ENCODE assay signal across 8 mouse cellular contexts in genomic region chr11:106255174-106255573, GRCm38 (mm10). TPM values are rescaled to one million over a fixed set of nuclear protein-coding genes. Genes with fewer than 3 reads are reported as not detected.
DNase-seq lines count a peak whose midpoint lies in the region; ATAC-seq and TF ChIP-seq lines count a peak whose summit lies in the region.

No protein-coding gene starts in this region.

- intact Hi-C loops in heart, postnatal 36 days (cut with DNase I), result no loop called here

- TF ChIP-seq CTCF in E14TG2a.4 (conservative IDR thresholded peaks at IDR 0.05; ENCODE audit: low read length), result no peak

- H3K36me3 ChIP-seq in heart, embryonic 10.5 days, result peaks cover 70% of the 10 kb centered on the region
- peaks cover 77% of the 10 kb centered on the region for H3K36me3 ChIP-seq in E14TG2a.4 (ENCODE audit: insufficient read depth, low read length)
- peaks cover 80% of the 10 kb centered on the region for H3K36me3 ChIP-seq in forebrain, embryonic 10.5 days (replicated peaks)
- peaks cover 58% of the 10 kb centered on the region for H3K36me3 ChIP-seq in limb, embryonic 15.5 days
- H3K36me3 ChIP-seq in stomach, embryonic 15.5 days, result peaks cover 39% of the 10 kb centered on the region

- H3K27me3 ChIP-seq in heart, embryonic 10.5 days (ENCODE audit: insufficient read depth, poor library complexity, severe bottlenecking), result no peaks in the 10 kb centered on the region
- no peaks in the 10 kb centered on the region for H3K27me3 ChIP-seq in E14TG2a.4 (ENCODE audit: insufficient read depth, low read length)
- no peaks in the 10 kb centered on the region for H3K27me3 ChIP-seq in forebrain, embryonic 10.5 days (ENCODE audit: poor library complexity, severe bottlenecking)
- H3K27me3 ChIP-seq in limb, embryonic 15.5 days, result no peaks in the 10 kb centered on the region
- H3K27me3 ChIP-seq in stomach, embryonic 15.5 days (replicated peaks), result no peaks in the 10 kb centered on the region

- DNase-seq in heart, embryonic 10.5 days (ENCODE audit: low spot score), result peak; percentile 77
- DNase-seq in heart, postnatal 36 days, result no peak
- no peak for DNase-seq in forebrain, embryonic 10.5 days (ENCODE audit: extremely low spot score, low spot score)
- DNase-seq in thymus, postnatal 25 days, result no peak
- DNase-seq in kidney, adult 9 months, result no peak

- WGBS in heart, embryonic 10.5 days, result 4% methylated on average over 22 of the region's 22 CpGs
- WGBS in forebrain, embryonic 10.5 days, result 3% methylated on average over 22 of the region's 22 CpGs
- WGBS in limb, embryonic 15.5 days, result 3% methylated on average over 22 of the region's 22 CpGs
- 2% methylated on average over 22 of the region's 22 CpGs for WGBS in stomach, embryonic 15.5 days

- peak overlapping the region; percentile 77 for H3K4me2 ChIP-seq in limb, embryonic 15.5 days
- peak overlapping the region; percentile 89 for H3K4me2 ChIP-seq in stomach, embryonic 15.5 days

- no peak for ATAC-seq in limb, embryonic 15.5 days (ENCODE audit: insufficient number of reproducible peaks, low FRiP score, low TSS enrichment, low read depth)
- ATAC-seq in stomach, embryonic 15.5 days (ENCODE audit: insufficient read depth, low FRiP score, low read depth), result no peak

- H3K4me3 ChIP-seq in heart, embryonic 10.5 days, result peak overlapping the region; percentile 83
- H3K4me3 ChIP-seq in E14TG2a.4 (replicated peaks; ENCODE audit: low read length), result peak overlapping the region; percentile 98
- H3K4me3 ChIP-seq in forebrain, embryonic 10.5 days, result peak overlapping the region; percentile 88
- H3K4me3 ChIP-seq in limb, embryonic 15.5 days, result peak overlapping the region; percentile 84
- H3K4me3 ChIP-seq in stomach, embryonic 15.5 days (replicated peaks), result peak overlapping the region; percentile 82

- peaks cover 19% of the 10 kb centered on the region for H3K4me1 ChIP-seq in heart, embryonic 10.5 days
- peaks cover 69% of the 10 kb centered on the region for H3K4me1 ChIP-seq in E14TG2a.4 (replicated peaks; ENCODE audit: low read depth, low read length)
- H3K4me1 ChIP-seq in forebrain, embryonic 10.5 days, result peaks cover 24% of the 10 kb centered on the region
- peaks cover 19% of the 10 kb centered on the region for H3K4me1 ChIP-seq in limb, embryonic 15.5 days
- H3K4me1 ChIP-seq in stomach, embryonic 15.5 days, result peaks cover 19% of the 10 kb centered on the region

- H3K9ac ChIP-seq in limb, embryonic 15.5 days, result peak overlapping the region; percentile 61
- H3K9ac ChIP-seq in stomach, embryonic 15.5 days, result peak overlapping the region; percentile 42

- no peaks in the 10 kb centered on the region for H3K9me3 ChIP-seq in heart, embryonic 10.5 days
- no peaks in the 10 kb centered on the region for H3K9me3 ChIP-seq in E14TG2a.4 (ENCODE audit: low read length)
- H3K9me3 ChIP-seq in forebrain, embryonic 10.5 days, result no peaks in the 10 kb centered on the region
- H3K9me3 ChIP-seq in limb, embryonic 15.5 days, result no peaks in the 10 kb centered on the region
- no peaks in the 10 kb centered on the region for H3K9me3 ChIP-seq in stomach, embryonic 15.5 days

- H3K27ac ChIP-seq in heart, embryonic 10.5 days, result peak overlapping the region; percentile 95
- peak overlapping the region; percentile 95 for H3K27ac ChIP-seq in forebrain, embryonic 10.5 days
- peak overlapping the region; percentile 83 for H3K27ac ChIP-seq in limb, embryonic 15.5 days
- peak overlapping the region; percentile 67 for H3K27ac ChIP-seq in stomach, embryonic 15.5 days

RNA-seq across cellular contexts. Expression of gene Ftsj3, which starts 0.7 kb away (rescaled TPM):
- 55.9 and 71.1 TPM in 2 replicates for polyA plus RNA-seq in heart, embryonic 10.5 days (2016; fragmentation: Nextera tagmentation; extraction: Ambion mirVana)
- 10 to 100 TPM; 21.1 to 23.0 TPM for total RNA-seq in heart, postnatal 36 days (2021)
- 101 and 102 TPM in 2 replicates for polyA plus RNA-seq in forebrain, embryonic 10.5 days (2016; fragmentation: Nextera tagmentation; extraction: Ambion mirVana)
- polyA plus RNA-seq in limb, embryonic 15.5 days (2015; fragmentation: Nextera tagmentation; extraction: Ambion mirVana), result 50.8 and 52.7 TPM in 2 replicates
- 49.7 and 56.5 TPM in 2 replicates for polyA plus RNA-seq in stomach, embryonic 15.5 days (2015; fragmentation: Nextera tagmentation; extraction: Ambion mirVana)

RNA-seq across cellular contexts. Expression of gene Psmc5, which starts 0.8 kb away (rescaled TPM):
- 330 and 386 TPM in 2 replicates for polyA plus RNA-seq in heart, embryonic 10.5 days (2016; fragmentation: Nextera tagmentation; extraction: Ambion mirVana)
- total RNA-seq in heart, postnatal 36 days (2021), result 100 to 1,000 TPM; 102 to 105 TPM
- polyA plus RNA-seq in forebrain, embryonic 10.5 days (2016; fragmentation: Nextera tagmentation; extraction: Ambion mirVana), result 431 and 435 TPM in 2 replicates
- polyA plus RNA-seq in limb, embryonic 15.5 days (2015; fragmentation: Nextera tagmentation; extraction: Ambion mirVana), result 276 and 309 TPM in 2 replicates
- polyA plus RNA-seq in stomach, embryonic 15.5 days (2015; fragmentation: Nextera tagmentation; extraction: Ambion mirVana), result 242 and 266 TPM in 2 replicates

RNA-seq across cellular contexts. Expression of gene Smarcd2, which starts 17.6 kb away (rescaled TPM):
- 20.9 and 36.2 TPM in 2 replicates for polyA plus RNA-seq in heart, embryonic 10.5 days (2016; fragmentation: Nextera tagmentation; extraction: Ambion mirVana)
- total RNA-seq in heart, postnatal 36 days (2021), result 10 to 100 TPM; 19.1 to 19.9 TPM
- polyA plus RNA-seq in forebrain, embryonic 10.5 days (2016; fragmentation: Nextera tagmentation; extraction: Ambion mirVana), result 20.5 and 20.7 TPM in 2 replicates
- 90.6 and 110 TPM in 2 replicates for polyA plus RNA-seq in limb, embryonic 15.5 days (2015; fragmentation: Nextera tagmentation; extraction: Ambion mirVana)
- 70.2 and 78.3 TPM in 2 replicates for polyA plus RNA-seq in stomach, embryonic 15.5 days (2015; fragmentation: Nextera tagmentation; extraction: Ambion mirVana)

RNA-seq across cellular contexts. Expression of gene Tcam1, which starts 21.3 kb away (rescaled TPM):
- polyA plus RNA-seq in heart, embryonic 10.5 days (2016; fragmentation: Nextera tagmentation; extraction: Ambion mirVana), result 0.18 and 0.40 TPM in 2 replicates
- not detected for total RNA-seq in heart, postnatal 36 days (2021)
- 0.15 TPM in 2 replicates for polyA plus RNA-seq in forebrain, embryonic 10.5 days (2016; fragmentation: Nextera tagmentation; extraction: Ambion mirVana)
- polyA plus RNA-seq in limb, embryonic 15.5 days (2015; fragmentation: Nextera tagmentation; extraction: Ambion mirVana), result 0.41 and 0.53 TPM in 2 replicates
- 0.27 and 0.28 TPM in 2 replicates for polyA plus RNA-seq in stomach, embryonic 15.5 days (2015; fragmentation: Nextera tagmentation; extraction: Ambion mirVana)

RNA-seq across cellular contexts. Expression of gene Ddx42, which starts 38.4 kb away (rescaled TPM):
- 63.7 and 70.3 TPM in 2 replicates for polyA plus RNA-seq in heart, embryonic 10.5 days (2016; fragmentation: Nextera tagmentation; extraction: Ambion mirVana)
- total RNA-seq in heart, postnatal 36 days (2021), result 10 to 100 TPM; 26.5 to 28.7 TPM
- polyA plus RNA-seq in forebrain, embryonic 10.5 days (2016; fragmentation: Nextera tagmentation; extraction: Ambion mirVana), result 105 and 109 TPM in 2 replicates
- 68.9 and 74.0 TPM in 2 replicates for polyA plus RNA-seq in limb, embryonic 15.5 days (2015; fragmentation: Nextera tagmentation; extraction: Ambion mirVana)
- 58.1 and 66.2 TPM in 2 replicates for polyA plus RNA-seq in stomach, embryonic 15.5 days (2015; fragmentation: Nextera tagmentation; extraction: Ambion mirVana)
